Mouse (Mus musculus): ENCODE measurements around the gene Unc79. TPM values are rescaled to one million over a fixed set of nuclear protein-coding genes. Genes with fewer than 3 reads are reported as not detected.

Unc79 gene
- 2.6 and 2.9 TPM in 2 replicates for polyA plus RNA-seq (2014; fragmentation: Nextera tagmentation; extraction: Ambion mirVana)

DNA sequence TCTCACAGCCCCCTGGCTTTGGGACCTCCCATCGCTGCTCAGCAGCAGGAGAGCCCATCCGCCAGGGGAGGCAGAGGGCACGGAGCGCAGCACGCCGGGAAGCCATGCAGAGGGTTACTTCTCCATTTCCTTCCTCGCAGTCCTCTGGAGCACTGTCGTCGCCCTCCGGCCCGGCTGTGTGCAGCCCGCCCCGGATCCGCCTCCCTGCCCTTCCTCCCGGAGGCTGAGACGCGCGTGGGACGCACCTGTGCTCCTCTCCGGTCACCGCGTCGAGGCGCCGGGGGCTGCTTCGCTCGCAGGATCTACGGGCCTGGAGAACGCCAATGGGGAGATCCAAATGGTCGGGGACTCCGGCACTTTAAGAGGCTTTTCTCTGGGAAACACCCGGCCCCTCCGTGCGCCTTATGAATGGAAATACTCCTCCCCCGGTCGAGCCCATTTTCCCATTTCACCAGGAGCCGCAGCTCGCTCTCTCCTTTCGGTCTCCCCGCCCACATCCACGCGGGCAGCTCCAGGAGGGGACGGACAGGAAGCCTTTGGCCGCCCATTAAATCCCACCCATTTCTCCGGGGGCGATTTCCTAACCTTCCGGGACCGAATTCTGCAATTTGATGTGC, at the start of gene Unc79:
Gene Unc79, plus strand, starts transcription at position 82 of the 617 bp plus-strand sequence.
- H3K4me1 ChIP-seq (ENCODE audit: control insufficient read depth, insufficient read depth, low read length) = peaks cover 4% of the 10 kb centered on the region; the same call in 1 of the 2 replicates
- peak within 1 kb of the TSS; percentile 59 for H3K9ac ChIP-seq (ENCODE audit: low read length)
- DNase-seq (ENCODE audit: low spot score, missing footprints) (peak; percentile 97), ATAC-seq (ENCODE audit: low FRiP score) (peak; percentile 84)
- under 1% methylated on average over 48 of the region's 48 CpGs for WGBS
- no peaks in the 10 kb centered on the region for H3K36me3 ChIP-seq (ENCODE audit: control insufficient read depth, insufficient read depth, low read length)
- no peaks in the 10 kb centered on the region for H3K27me3 ChIP-seq (ENCODE audit: control insufficient read depth, insufficient read depth, low read length)
- peak within 1 kb of the TSS; percentile 56 for H3K4me3 ChIP-seq (ENCODE audit: low read depth, low read length)
- peak within 1 kb of the TSS; percentile 91 for H3K4me2 ChIP-seq
- H3K27ac ChIP-seq (ENCODE audit: low read depth, low read length) = peak within 1 kb of the TSS; percentile 87
- H3K9me3 ChIP-seq (ENCODE audit: control insufficient read depth, low read length) = no peaks in the 10 kb centered on the region

GRCm38 (mm10) chr12:102899091-102899490, 49.6 kb upstream of the Unc79 start, which contains the start of gene Cox8c:
Cox8c (plus strand) TSS chr12:102899316.
- H3K36me3 ChIP-seq (ENCODE audit: control insufficient read depth, insufficient read depth, low read length) = no peaks in the 10 kb centered on the region
- no peak within 1 kb of the TSS for H3K4me3 ChIP-seq (ENCODE audit: low read depth, low read length)
- no peak within 1 kb of the TSS for H3K4me2 ChIP-seq
- H3K4me1 ChIP-seq (ENCODE audit: control insufficient read depth, insufficient read depth, low read length) = no peaks in the 10 kb centered on the region
- no peaks in the 10 kb centered on the region for H3K9me3 ChIP-seq (ENCODE audit: control insufficient read depth, low read length)
- no peak within 1 kb of the TSS for H3K9ac ChIP-seq (ENCODE audit: low read length)
- no peak within 1 kb of the TSS for H3K27ac ChIP-seq (ENCODE audit: low read depth, low read length)
- H3K27me3 ChIP-seq (ENCODE audit: control insufficient read depth, insufficient read depth, low read length) = no peaks in the 10 kb centered on the region
- DNase-seq (ENCODE audit: low spot score, missing footprints) = no peak
- 91% methylated on average over 17 of the region's 17 CpGs for WGBS
- ATAC-seq (ENCODE audit: low FRiP score) = no peak

DNA sequence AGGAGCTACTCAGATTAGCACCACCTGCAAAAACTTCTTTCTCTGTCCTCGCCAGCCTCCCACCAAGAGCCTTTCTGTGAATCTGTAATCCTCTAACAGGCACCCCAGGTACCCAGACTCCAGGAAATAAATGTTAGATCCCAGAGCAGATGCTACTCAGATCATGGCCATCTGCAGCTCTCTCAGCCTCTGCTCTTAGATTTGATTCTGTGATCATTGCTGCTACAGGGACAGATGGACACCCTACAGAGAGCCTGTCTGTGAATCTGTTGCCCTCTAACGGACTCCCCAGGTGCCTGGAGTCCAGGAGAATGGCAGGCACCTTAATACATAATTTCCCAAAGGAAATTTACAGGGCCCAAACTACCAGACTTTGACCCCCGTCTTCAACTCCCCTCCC, 40.5 kb upstream of the Unc79 start:
- Histone ChIP-seq H3K4me2 (no peak overlapping the region), H3K27ac (ENCODE audit: low read depth, low read length) (no peak overlapping the region), H3K4me1 (ENCODE audit: control insufficient read depth, insufficient read depth, low read length) (no peaks in the 10 kb centered on the region), H3K9me3 (ENCODE audit: control insufficient read depth, low read length) (no peaks in the 10 kb centered on the region), H3K36me3 (ENCODE audit: control insufficient read depth, insufficient read depth, low read length) (no peaks in the 10 kb centered on the region), H3K9ac (ENCODE audit: low read length) (no peak overlapping the region), H3K27me3 (ENCODE audit: control insufficient read depth, insufficient read depth, low read length) (no peaks in the 10 kb centered on the region), H3K4me3 (ENCODE audit: low read depth, low read length) (no peak overlapping the region)
- ATAC-seq (ENCODE audit: low FRiP score) (no peak), DNase-seq (ENCODE audit: low spot score, missing footprints) (no peak)
- 39% methylated on average over 3 of the region's 3 CpGs for WGBS

DNA sequence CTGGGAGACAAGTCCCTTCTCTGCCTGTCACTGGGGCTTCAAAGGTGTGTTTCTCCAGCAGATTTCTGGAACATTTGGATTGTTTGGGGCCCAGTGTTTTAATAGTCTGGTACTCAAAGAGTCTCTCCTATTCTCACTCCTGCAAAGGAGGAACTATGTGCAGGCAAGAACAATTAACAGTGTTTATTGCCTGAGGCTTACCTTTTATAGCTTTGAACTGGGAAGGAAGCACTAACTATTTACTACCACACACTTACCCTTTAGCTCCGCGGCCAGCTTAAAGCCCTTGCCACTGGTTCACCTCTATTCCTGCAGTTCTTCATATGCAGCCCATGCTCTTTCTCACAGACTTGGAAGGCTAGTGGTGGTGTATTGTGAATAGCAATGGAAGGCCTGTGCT, 32.6 kb upstream of the Unc79 start:
- Histone ChIP-seq H3K4me3 (ENCODE audit: low read depth, low read length) (no peak overlapping the region), H3K4me2 (no peak overlapping the region), H3K4me1 (ENCODE audit: control insufficient read depth, insufficient read depth, low read length) (no peaks in the 10 kb centered on the region), H3K9ac (ENCODE audit: low read length) (no peak overlapping the region), H3K27me3 (ENCODE audit: control insufficient read depth, insufficient read depth, low read length) (no peaks in the 10 kb centered on the region), H3K9me3 (ENCODE audit: control insufficient read depth, low read length) (no peaks in the 10 kb centered on the region), H3K36me3 (ENCODE audit: control insufficient read depth, insufficient read depth, low read length) (no peaks in the 10 kb centered on the region), H3K27ac (ENCODE audit: low read depth, low read length) (no peak overlapping the region)
- ATAC-seq (ENCODE audit: low FRiP score) = no peak
- 94% methylated on average over 2 of the region's 2 CpGs for WGBS
- no peak for DNase-seq (ENCODE audit: low spot score, missing footprints)

- Histone ChIP-seq H3K27ac (ENCODE audit: low read depth, low read length) (no peak overlapping the region), H3K36me3 (ENCODE audit: control insufficient read depth, insufficient read depth, low read length) (no peaks in the 10 kb centered on the region), H3K27me3 (ENCODE audit: control insufficient read depth, insufficient read depth, low read length) (no peaks in the 10 kb centered on the region), H3K4me3 (ENCODE audit: low read depth, low read length) (no peak overlapping the region), H3K4me2 (no peak overlapping the region), H3K9me3 (ENCODE audit: control insufficient read depth, low read length) (no peaks in the 10 kb centered on the region), H3K9ac (ENCODE audit: low read length) (no peak overlapping the region), H3K4me1 (ENCODE audit: control insufficient read depth, insufficient read depth, low read length) (no peaks in the 10 kb centered on the region)
- ATAC-seq (ENCODE audit: low FRiP score) (no peak), DNase-seq (ENCODE audit: low spot score, missing footprints) (peak; percentile 23)
- 86% methylated on average over 4 of the region's 4 CpGs for WGBS
Measured at GRCm38 (mm10) chr12:102929764-102930163, 18.9 kb upstream of the Unc79 start.

- DNase-seq (ENCODE audit: low spot score, missing footprints) = no peak
- ATAC-seq (ENCODE audit: low FRiP score) = no peak
- 89% methylated on average over 1 of the region's 1 CpGs for WGBS
- Histone ChIP-seq H3K4me1 (ENCODE audit: control insufficient read depth, insufficient read depth, low read length) (no peaks in the 10 kb centered on the region), H3K27me3 (ENCODE audit: control insufficient read depth, insufficient read depth, low read length) (no peaks in the 10 kb centered on the region), H3K36me3 (ENCODE audit: control insufficient read depth, insufficient read depth, low read length) (no peaks in the 10 kb centered on the region), H3K4me3 (ENCODE audit: low read depth, low read length) (no peak overlapping the region), H3K27ac (ENCODE audit: low read depth, low read length) (no peak overlapping the region), H3K9me3 (ENCODE audit: control insufficient read depth, low read length) (no peaks in the 10 kb centered on the region), H3K4me2 (no peak overlapping the region), H3K9ac (ENCODE audit: low read length) (no peak overlapping the region)
Measured at GRCm38 (mm10) chr12:102930335-102930734, 18.3 kb upstream of the Unc79 start.

DNA sequence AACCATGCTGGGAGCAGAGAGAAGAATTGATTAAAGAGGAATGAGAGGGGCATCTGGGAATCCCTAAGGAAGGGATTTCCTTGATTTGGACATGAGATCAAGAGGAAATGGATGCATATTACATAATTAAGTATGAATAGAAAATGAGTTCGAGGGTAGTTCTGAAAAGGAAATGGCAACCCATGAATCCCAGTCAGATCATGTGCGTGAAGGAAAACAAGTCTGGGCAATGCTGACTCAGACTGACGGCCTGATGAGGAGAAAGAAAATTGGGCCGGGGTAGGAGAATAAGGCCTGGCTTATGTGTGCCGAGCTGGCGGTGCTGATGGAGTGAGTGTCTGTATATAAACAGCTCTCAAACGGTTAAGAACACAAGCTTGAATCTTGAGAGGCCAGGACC, 17.9 kb upstream of the Unc79 start:
- WGBS = 85% methylated on average over 7 of the region's 7 CpGs
- Histone ChIP-seq H3K36me3 (ENCODE audit: control insufficient read depth, insufficient read depth, low read length) (no peaks in the 10 kb centered on the region), H3K9ac (ENCODE audit: low read length) (no peak overlapping the region), H3K4me3 (ENCODE audit: low read depth, low read length) (no peak overlapping the region), H3K27me3 (ENCODE audit: control insufficient read depth, insufficient read depth, low read length) (no peaks in the 10 kb centered on the region), H3K9me3 (ENCODE audit: control insufficient read depth, low read length) (no peaks in the 10 kb centered on the region), H3K27ac (ENCODE audit: low read depth, low read length) (no peak overlapping the region), H3K4me1 (ENCODE audit: control insufficient read depth, insufficient read depth, low read length) (no peaks in the 10 kb centered on the region), H3K4me2 (no peak overlapping the region)
- peak; percentile 53 for DNase-seq (ENCODE audit: low spot score, missing footprints)
- no peak for ATAC-seq (ENCODE audit: low FRiP score)

DNA sequence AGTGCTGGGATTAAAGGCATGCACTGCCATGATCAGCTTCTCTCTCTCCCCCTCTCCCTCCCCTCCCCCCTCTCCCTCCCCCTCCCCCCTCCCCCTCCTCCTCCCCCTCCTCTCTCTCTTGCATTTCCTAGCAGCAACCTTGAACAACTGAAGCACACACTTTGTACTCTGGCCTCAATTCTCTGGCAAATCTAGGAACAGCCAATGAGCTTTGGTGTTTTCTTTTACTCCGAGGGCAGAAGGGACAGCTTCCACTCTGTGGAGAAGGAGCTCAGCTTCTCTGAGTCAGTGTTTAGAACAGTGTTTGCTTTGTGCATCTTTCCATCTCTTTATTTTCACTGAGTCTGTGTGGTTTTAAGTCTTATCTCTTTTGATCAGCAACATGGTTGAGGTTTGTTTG, 12.8 kb upstream of the Unc79 start:
- Histone ChIP-seq H3K36me3 (ENCODE audit: control insufficient read depth, insufficient read depth, low read length) (no peaks in the 10 kb centered on the region), H3K27ac (ENCODE audit: low read depth, low read length) (no peak overlapping the region), H3K4me2 (no peak overlapping the region), H3K27me3 (ENCODE audit: control insufficient read depth, insufficient read depth, low read length) (no peaks in the 10 kb centered on the region), H3K4me3 (ENCODE audit: low read depth, low read length) (no peak overlapping the region), H3K4me1 (ENCODE audit: control insufficient read depth, insufficient read depth, low read length) (no peaks in the 10 kb centered on the region), H3K9me3 (ENCODE audit: control insufficient read depth, low read length) (no peaks in the 10 kb centered on the region), H3K9ac (ENCODE audit: low read length) (no peak overlapping the region)
- no peak for DNase-seq (ENCODE audit: low spot score, missing footprints)
- WGBS = 63% methylated on average over 1 of the region's 1 CpGs
- no peak for ATAC-seq (ENCODE audit: low FRiP score)

GRCm38 (mm10) chr12:102945571-102945970, 3.1 kb upstream of the Unc79 start:
- H3K9ac ChIP-seq (ENCODE audit: low read length) = no peak overlapping the region
- ATAC-seq (ENCODE audit: low FRiP score) (no peak), DNase-seq (ENCODE audit: low spot score, missing footprints) (no peak)
- H3K4me3 ChIP-seq (ENCODE audit: low read depth, low read length) = no peak overlapping the region
- no peaks in the 10 kb centered on the region for H3K27me3 ChIP-seq (ENCODE audit: control insufficient read depth, insufficient read depth, low read length)
- H3K9me3 ChIP-seq (ENCODE audit: control insufficient read depth, low read length) = peaks cover 3% of the 10 kb centered on the region; the same call in 1 of the 2 replicates
- 96% methylated on average over 1 of the region's 1 CpGs for WGBS
- H3K4me2 ChIP-seq = no peak overlapping the region
- H3K36me3 ChIP-seq (ENCODE audit: control insufficient read depth, insufficient read depth, low read length) = no peaks in the 10 kb centered on the region
- H3K27ac ChIP-seq (ENCODE audit: low read depth, low read length) = no peak overlapping the region
- H3K4me1 ChIP-seq (ENCODE audit: control insufficient read depth, insufficient read depth, low read length) = peaks cover 4% of the 10 kb centered on the region; the same call in 1 of the 2 replicates

All from midbrain, embryonic 11.5 days (tissue).